Mouse (Mus musculus) forebrain, embryonic 14.5 days (tissue): ENCODE results near the gene Cysrt1. TPM values are rescaled to one million over a fixed set of nuclear protein-coding genes. Genes with fewer than 3 reads are reported as not detected.
A peak's percentile ranks its signal among the peaks of the same experiment; 100 is the strongest.

Experiments
- ATAC-seq: fragments of 200-750 bp; cut with Nextera tagmentation; 2 replicates; pipeline ENCODE4 v1.8.0; 2017; ENCODE audit warnings: mild to moderate bottlenecking, moderate library complexity
- DNase-seq: peaks from one replicate; pipeline ENCODE4 v3.0.0-alpha.2; 2015; ENCODE audit warnings: low spot score
- H3K27ac ChIP-seq: fragments of 300-500 bp; sonication (generic); 2 replicates; pipeline ENCODE4 v1.5.1; 2014; ENCODE audit warnings: low read depth, mild to moderate bottlenecking, control low read depth, low read length, moderate library complexity
- H3K27me3 ChIP-seq: fragments of 300-500 bp; sonication (generic); replicated peaks from 2 replicates; pipeline ENCODE4 v1.6.1; 2014; ENCODE audit warnings: low read length, control low read depth, mixed read lengths; ENCODE audit not compliant: control insufficient read depth, insufficient read depth
- H3K36me3 ChIP-seq: fragments of 300-500 bp; sonication (generic); 2 replicates; pipeline ENCODE4 v1.6.1; 2014; ENCODE audit warnings: low read length, control low read depth; ENCODE audit not compliant: control insufficient read depth, insufficient read depth
- H3K4me1 ChIP-seq: fragments of 300-500 bp; sonication (generic); 2 replicates; pipeline ENCODE4 v1.6.1; 2014; ENCODE audit warnings: antibody characterized with exemption, low read length, control low read depth; ENCODE audit not compliant: control insufficient read depth, insufficient read depth
- H3K4me2 ChIP-seq: fragments of 300-500 bp; sonication (generic); 2 replicates; pipeline ENCODE4 v1.6.1; 2014; ENCODE audit warnings: mild to moderate bottlenecking, control low read depth, low read length
- H3K4me3 ChIP-seq: fragments of 300-500 bp; sonication (generic); 2 replicates; pipeline ENCODE4 v1.5.1; 2014; ENCODE audit warnings: low read depth, low read length, control low read depth
- H3K9ac ChIP-seq: fragments of 300-500 bp; sonication (generic); 2 replicates; pipeline ENCODE4 v1.6.1; 2014; ENCODE audit warnings: mild to moderate bottlenecking, low read length, control low read depth, moderate library complexity
- H3K9me3 ChIP-seq: fragments of 300-500 bp; sonication (generic); replicated peaks from 2 replicates; pipeline ENCODE4 v1.6.1; 2016; ENCODE audit warnings: low read length, control low read depth, mixed read lengths; ENCODE audit not compliant: control insufficient read depth
- WGBS: fragments of 180-500 bp; shearing (Covaris S2); extraction: QIAGEN DNeasy Blood & Tissue Kit; methylation state at CpG from one replicate; pipeline ENCODE4 v1.1.7; 2014; 5-methylcytosine and 5-hydroxymethylcytosine counted together
- polyA plus RNA-seq: library from polyadenylated mRNA; unstranded; fragments of >200 nt; fragmentation: Nextera tagmentation; extraction: Ambion mirVana; gene quantifications from 2 replicates; pipeline ENCODE4 v1.2.1, GENCODE M21; 2014

Cysrt1 gene
- polyA plus RNA-seq, 1 experiment from 2014 or later: not detected

- WGBS: 78% methylated on average over 23 of the region's 23 CpGs
- no peak overlapping the region for H3K4me3 ChIP-seq
- H3K9me3 ChIP-seq: no peaks in the 10 kb centered on the region
Observed at GRCm38 (mm10) chr2:25213266-25213865, 28.9 kb downstream of the Cysrt1 start.

GRCm38 (mm10) chr2:25211121-25211670, 31.1 kb downstream of the Cysrt1 start, which contains the start of gene Nelfb:
TSS of gene Nelfb (minus strand) at chr2:25211489.
- H3K27ac ChIP-seq: peak within 1 kb of the TSS; percentile 81
- no peaks in the 10 kb centered on the region for H3K9me3 ChIP-seq
- DNase-seq (peak; percentile 87), ATAC-seq (peak; percentile 93)
- peak within 1 kb of the TSS; percentile 89 for H3K4me3 ChIP-seq
- H3K4me2 ChIP-seq: peak within 1 kb of the TSS; percentile 93
- under 1% methylated on average over 44 of the region's 44 CpGs for WGBS
- H3K4me1 ChIP-seq: peaks cover 15% of the 10 kb centered on the region
- no peaks in the 10 kb centered on the region for H3K27me3 ChIP-seq
- peak within 1 kb of the TSS; percentile 91 for H3K9ac ChIP-seq
- peaks cover 19% of the 10 kb centered on the region for H3K36me3 ChIP-seq

More at GRCm38 (mm10) chr2:25213266-25213865, 28.9 kb downstream of the Cysrt1 start:
- ATAC-seq: no peak
- no peak overlapping the region for H3K9ac ChIP-seq
- no peak overlapping the region for H3K4me2 ChIP-seq
- no peak overlapping the region for H3K27ac ChIP-seq
- no peaks in the 10 kb centered on the region for H3K27me3 ChIP-seq
- H3K36me3 ChIP-seq: peaks cover 7% of the 10 kb centered on the region; the same call in 1 of the 2 replicates
- no peak for DNase-seq
- H3K4me1 ChIP-seq: peaks cover 15% of the 10 kb centered on the region

DNA sequence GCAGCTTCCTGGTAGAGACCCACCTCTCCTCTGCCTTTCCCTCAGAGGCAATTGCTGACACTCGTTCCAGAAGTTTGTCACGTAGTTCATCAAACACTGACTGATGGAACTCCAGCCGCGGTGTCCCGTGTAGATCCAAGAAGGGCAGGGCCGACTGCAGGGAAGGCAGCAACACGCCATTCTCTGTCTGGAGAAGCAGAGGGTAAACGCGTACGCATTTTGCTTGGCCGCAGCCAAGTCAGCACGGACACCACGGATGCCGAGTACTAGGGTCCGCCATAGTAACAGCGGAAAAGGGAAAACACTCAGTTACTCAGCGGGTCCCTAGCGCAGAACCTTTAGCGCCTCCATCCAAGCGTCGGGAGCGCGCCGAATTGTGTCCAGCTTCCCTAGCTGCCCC, 31.6 kb downstream of the Cysrt1 start:
- peak; percentile 57 for ATAC-seq
- H3K9ac ChIP-seq: peak overlapping the region; percentile 91
- WGBS: 0% methylated on average over 24 of the region's 24 CpGs
- H3K4me3 ChIP-seq: peak overlapping the region; percentile 89
- H3K9me3 ChIP-seq: no peaks in the 10 kb centered on the region
- peak overlapping the region; percentile 93 for H3K4me2 ChIP-seq
- peaks cover 24% of the 10 kb centered on the region for H3K36me3 ChIP-seq
- H3K27me3 ChIP-seq: no peaks in the 10 kb centered on the region
- H3K4me1 ChIP-seq: peaks cover 15% of the 10 kb centered on the region
- DNase-seq: no peak
- peak overlapping the region; percentile 81 for H3K27ac ChIP-seq

- WGBS: 92% methylated on average over 1 of the region's 1 CpGs
- Histone ChIP-seq H3K27ac (no peak overlapping the region), H3K9ac (no peak overlapping the region), H3K4me3 (no peak overlapping the region), H3K9me3 (no peaks in the 10 kb centered on the region), H3K36me3 (peaks cover 55% of the 10 kb centered on the region), H3K4me2 (no peak overlapping the region), H3K27me3 (no peaks in the 10 kb centered on the region), H3K4me1 (peaks cover 15% of the 10 kb centered on the region)
- ATAC-seq (no peak), DNase-seq (no peak)
Observed at GRCm38 (mm10) chr2:25207593-25207992, 34.7 kb downstream of the Cysrt1 start.

- Histone ChIP-seq H3K27ac (no peak overlapping the region), H3K27me3 (no peaks in the 10 kb centered on the region), H3K4me1 (no peaks in the 10 kb centered on the region), H3K4me2 (no peak overlapping the region), H3K36me3 (peaks cover 88% of the 10 kb centered on the region), H3K9ac (no peak overlapping the region), H3K9me3 (no peaks in the 10 kb centered on the region), H3K4me3 (no peak overlapping the region)
- DNase-seq: no peak
- whole genome bisulfite sequencing: 58% methylated on average over 4 of the region's 4 CpGs
- peak; percentile 26; the same call in 1 of the 2 replicates for ATAC-seq
Observed at GRCm38 (mm10) chr2:25203631-25204214, 38.5 kb downstream of the Cysrt1 start.

GRCm38 (mm10) chr2:25200631-25201030, 41.6 kb downstream of the Cysrt1 start:
- Histone ChIP-seq H3K36me3 (peaks cover 76% of the 10 kb centered on the region), H3K9me3 (no peaks in the 10 kb centered on the region), H3K27me3 (peaks cover 15% of the 10 kb centered on the region), H3K4me1 (no peaks in the 10 kb centered on the region), H3K4me3 (no peak overlapping the region), H3K27ac (no peak overlapping the region), H3K4me2 (no peak overlapping the region), H3K9ac (no peak overlapping the region)
- DNase-seq (no peak), ATAC-seq (no peak)
- WGBS: 90% methylated on average over 2 of the region's 2 CpGs

DNA sequence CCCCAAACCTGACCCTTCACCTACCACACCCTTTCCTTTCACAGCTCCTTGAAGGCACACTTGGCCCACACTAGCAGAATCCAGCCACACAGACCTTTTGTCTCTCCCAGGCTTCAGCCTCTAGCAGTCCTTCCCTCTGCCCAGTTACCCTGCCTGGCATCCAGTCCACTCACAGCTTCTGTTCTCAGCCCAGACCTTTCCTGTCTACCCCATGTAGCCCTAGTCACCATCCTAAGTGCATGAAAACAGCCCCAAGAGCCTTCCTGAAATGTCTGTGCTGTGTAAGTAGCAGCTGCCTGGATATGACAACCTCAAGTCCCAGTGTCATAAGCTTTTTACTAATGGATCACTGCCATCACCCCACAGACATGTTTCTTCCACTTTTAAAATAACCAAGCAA, 44.3 kb downstream of the Cysrt1 start:
- Histone ChIP-seq H3K4me1 (no peaks in the 10 kb centered on the region), H3K4me3 (no peak overlapping the region), H3K4me2 (no peak overlapping the region), H3K36me3 (peaks cover 49% of the 10 kb centered on the region), H3K27ac (no peak overlapping the region), H3K27me3 (peaks cover 26% of the 10 kb centered on the region), H3K9me3 (no peaks in the 10 kb centered on the region), H3K9ac (no peak overlapping the region)
- no peak for DNase-seq
- no peak for ATAC-seq

- WGBS: 30% methylated on average over 2 of the region's 2 CpGs
- Histone ChIP-seq H3K9me3 (no peaks in the 10 kb centered on the region), H3K9ac (no peak overlapping the region), H3K36me3 (peaks cover 42% of the 10 kb centered on the region), H3K27ac (no peak overlapping the region), H3K4me1 (no peaks in the 10 kb centered on the region), H3K4me2 (no peak overlapping the region), H3K4me3 (no peak overlapping the region), H3K27me3 (peaks cover 26% of the 10 kb centered on the region)
- DNase-seq (no peak), ATAC-seq (no peak)
Observed at GRCm38 (mm10) chr2:25197191-25197590, 45.1 kb downstream of the Cysrt1 start.
